Mouse (Mus musculus) heart, adult 2 months (tissue): ENCODE data around the gene Vwa8.

Experiments used
- CTCF ChIP-seq: fragments of 200-600 bp; IDR thresholded peaks from 2 replicates; pipeline ENCODE4 v1.8.1; 2022; ENCODE audit warnings: antibody characterized with exemption, mild to moderate bottlenecking, moderate library complexity
- POLR2A ChIP-seq: fragments of 200-500 bp; IDR thresholded peaks from 2 replicates; pipeline ENCODE4 v1.6.1; 2011; ENCODE audit warnings: mild to moderate bottlenecking, low read depth, low read length, control low read depth; ENCODE audit not compliant: insufficient read depth

DNA sequence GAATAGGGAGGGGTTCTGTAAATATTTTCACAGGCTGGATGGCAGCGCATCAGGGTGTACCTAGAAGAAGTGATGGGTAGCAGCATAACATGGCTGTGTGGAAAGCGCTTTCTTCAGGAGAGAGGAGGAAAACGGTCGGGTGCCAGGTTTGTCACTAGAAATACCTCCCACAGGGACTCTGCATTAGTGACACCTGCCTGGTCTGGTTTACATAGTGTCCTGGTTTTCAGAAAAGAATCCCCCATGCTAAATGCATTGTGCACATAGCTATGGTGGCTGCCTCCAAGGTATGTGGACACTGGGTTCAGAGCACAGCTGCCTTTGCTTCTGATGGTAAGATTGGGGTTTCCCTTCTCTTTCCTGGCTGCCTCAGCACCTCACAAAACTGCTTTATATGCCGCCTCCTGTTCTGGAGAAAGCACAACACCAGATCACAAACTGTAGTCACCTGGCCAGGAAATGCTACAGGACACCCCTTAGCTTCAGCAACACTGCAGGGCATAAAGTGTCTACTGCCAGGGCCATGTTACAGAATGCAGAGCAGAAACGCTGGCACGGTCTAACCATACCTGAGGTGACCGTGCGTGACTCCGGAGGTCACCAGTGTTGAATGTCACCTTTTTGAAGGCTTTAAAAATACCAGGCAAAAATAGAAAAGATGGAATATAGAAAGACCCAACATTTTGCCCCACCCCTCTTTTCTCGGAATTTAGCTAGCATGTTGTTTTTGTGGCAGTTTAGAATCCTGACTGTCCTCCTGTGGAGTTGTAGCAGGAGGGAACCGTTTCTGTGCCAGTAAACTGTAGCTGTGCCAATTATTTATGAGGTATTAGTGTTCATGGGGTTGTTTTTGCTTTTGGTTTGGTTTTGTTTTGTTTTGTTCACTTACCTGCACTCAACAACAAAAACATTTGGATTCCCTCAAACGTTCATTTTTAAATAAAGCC lies 295.7 kb downstream of the Vwa8 start:
- TF ChIP-seq CTCF (no peak), POLR2A (no peak)
